Mouse (Mus musculus) testis, adult 2 months (tissue): ENCODE data around the gene Wfdc6b. TPM values are rescaled to one million over a fixed set of nuclear protein-coding genes. Genes with fewer than 3 reads are reported as not detected.

Experiments used
- H3K27ac ChIP-seq: fragments of 200-500 bp; 2 replicates; pipeline ENCODE4 v1.5.1; 2012; ENCODE audit warnings: low read depth, low read length; ENCODE audit not compliant: control insufficient read depth, insufficient read depth
- H3K27me3 ChIP-seq: fragments of 200-500 bp; 2 replicates; pipeline ENCODE4 v1.6.1; 2012; ENCODE audit warnings: mild to moderate bottlenecking, low read length, moderate library complexity; ENCODE audit not compliant: control insufficient read depth, insufficient read depth
- H3K36me3 ChIP-seq: fragments of 200-500 bp; 2 replicates; pipeline ENCODE4 v1.6.1; 2012; ENCODE audit warnings: mild to moderate bottlenecking, low read length; ENCODE audit not compliant: control insufficient read depth, insufficient read depth
- H3K4me1 ChIP-seq: fragments of 200-500 bp; 2 replicates; pipeline ENCODE4 v1.6.1; 2012; ENCODE audit warnings: low read length; ENCODE audit not compliant: control insufficient read depth, insufficient read depth
- H3K4me3 ChIP-seq: fragments of 200-500 bp; 2 replicates; pipeline ENCODE4 v1.5.1; 2012; ENCODE audit warnings: low read depth, mild to moderate bottlenecking, low read length, moderate library complexity, mixed read lengths; ENCODE audit not compliant: control insufficient read depth
- CTCF ChIP-seq: fragments of 200-500 bp; IDR thresholded peaks from 2 replicates; pipeline ENCODE4 v1.5.1; 2012; ENCODE audit warnings: low read depth, mild to moderate bottlenecking, inconsistent platforms, low read length, moderate library complexity; ENCODE audit not compliant: control insufficient read depth, insufficient read depth, insufficient replicate concordance
- POLR2A ChIP-seq: fragments of 200-500 bp; IDR thresholded peaks from 2 replicates; pipeline ENCODE4 v1.6.1; 2012; ENCODE audit warnings: low read depth, mild to moderate bottlenecking, inconsistent platforms, low read length, moderate library complexity; ENCODE audit not compliant: control insufficient read depth
- polyA plus RNA-seq: library from polyadenylated mRNA; depleted of rRNA; stranded (reverse); fragments of >200 nt; gene quantifications from 2 replicates; pipeline ENCODE4 v1.2.3, GENCODE M21; 2012

Wfdc6b gene
- polyA plus RNA-seq, 1 experiment, result 2.4 TPM

- Histone ChIP-seq H3K27me3 (no peaks in the 10 kb centered on the region), H3K36me3 (no peaks in the 10 kb centered on the region), H3K4me3 (no peak overlapping the region), H3K27ac (no peak overlapping the region), H3K4me1 (no peaks in the 10 kb centered on the region)
- TF ChIP-seq CTCF (peak; percentile 28; the same call in 1 of the 2 replicates), POLR2A (no peak)
These were observed 13.1 kb upstream of the Wfdc6b start for GRCm38 (mm10) chr2:164600179-164600578.

DNA sequence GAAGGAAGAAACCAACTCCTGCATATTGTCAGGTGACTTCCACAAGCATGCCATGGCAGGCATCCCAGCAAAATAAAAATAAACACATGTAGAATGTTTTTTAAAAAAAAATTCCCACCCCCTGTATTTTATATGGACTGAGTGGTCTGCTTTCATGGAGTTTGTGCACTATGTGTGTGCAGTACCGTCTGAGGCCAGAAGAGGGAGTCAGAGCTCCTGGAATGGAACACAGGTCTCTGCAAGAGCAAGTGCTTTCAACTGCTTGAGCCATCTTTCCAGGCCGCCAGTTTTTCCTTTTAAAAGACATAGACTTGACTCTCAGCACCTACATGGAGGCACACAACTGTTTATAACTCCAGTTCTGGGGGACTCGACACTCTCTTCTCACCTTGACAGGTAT lies 9.8 kb upstream of the Wfdc6b start:
- H3K4me1 ChIP-seq, result no peaks in the 10 kb centered on the region
- H3K27ac ChIP-seq, result no peak overlapping the region
- no peak for TF ChIP-seq POLR2A
- peak; percentile 69; the same call in 1 of the 2 replicates for TF ChIP-seq CTCF
- H3K4me3 ChIP-seq, result no peak overlapping the region
- no peaks in the 10 kb centered on the region for H3K36me3 ChIP-seq
- no peaks in the 10 kb centered on the region for H3K27me3 ChIP-seq

- no peak for TF ChIP-seq CTCF
These were observed 8.9 kb upstream of the Wfdc6b start for GRCm38 (mm10) chr2:164604411-164604810.

GRCm38 (mm10) chr2:164608781-164609180 lies 4.5 kb upstream of the Wfdc6b start:
- no peak for TF ChIP-seq POLR2A
- TF ChIP-seq CTCF, result no peak
- Histone ChIP-seq H3K4me1 (no peaks in the 10 kb centered on the region), H3K27ac (no peak overlapping the region), H3K36me3 (no peaks in the 10 kb centered on the region), H3K27me3 (no peaks in the 10 kb centered on the region), H3K4me3 (no peak overlapping the region)

More at GRCm38 (mm10) chr2:164604411-164604810, 8.9 kb upstream of the Wfdc6b start:
- Histone ChIP-seq H3K27me3 (no peaks in the 10 kb centered on the region), H3K36me3 (no peaks in the 10 kb centered on the region), H3K27ac (no peak overlapping the region), H3K4me1 (no peaks in the 10 kb centered on the region), H3K4me3 (no peak overlapping the region)

- H3K27me3 ChIP-seq, result no peaks in the 10 kb centered on the region
- no peak overlapping the region for H3K4me3 ChIP-seq
These were observed 2.1 kb downstream of the Wfdc6b start for GRCm38 (mm10) chr2:164615386-164615785.

DNA sequence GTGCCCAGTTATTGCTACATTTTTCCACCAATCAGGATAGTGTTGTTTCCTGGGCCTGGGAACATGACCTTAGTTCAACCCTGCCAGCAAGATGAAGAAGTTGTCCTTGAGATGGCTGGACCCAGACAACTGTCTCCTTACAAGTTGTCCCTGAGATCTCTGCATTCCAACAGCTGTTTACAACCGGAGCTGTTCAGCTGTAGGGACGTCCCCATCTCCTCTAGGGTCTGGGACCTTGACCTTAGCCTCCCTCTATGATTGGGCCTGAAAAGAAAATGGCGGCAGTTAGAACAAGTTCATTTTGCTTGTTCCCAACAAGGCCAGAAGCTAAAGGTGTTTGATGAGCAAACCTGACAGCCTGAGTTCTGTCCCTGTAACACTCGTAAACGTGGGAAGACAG lies 5.7 kb downstream of the Wfdc6b start:
- Histone ChIP-seq H3K27me3 (no peaks in the 10 kb centered on the region), H3K4me3 (no peak overlapping the region), H3K4me1 (no peaks in the 10 kb centered on the region), H3K27ac (no peak overlapping the region), H3K36me3 (no peaks in the 10 kb centered on the region)
- TF ChIP-seq CTCF, result no peak
- TF ChIP-seq POLR2A, result no peak

More at GRCm38 (mm10) chr2:164615386-164615785, 2.1 kb downstream of the Wfdc6b start:
- Histone ChIP-seq H3K36me3 (no peaks in the 10 kb centered on the region), H3K4me1 (no peaks in the 10 kb centered on the region), H3K27ac (no peak overlapping the region)
- TF ChIP-seq POLR2A (no peak), CTCF (no peak)

- Histone ChIP-seq H3K27ac (no peak overlapping the region), H3K4me3 (no peak overlapping the region), H3K4me1 (no peaks in the 10 kb centered on the region), H3K36me3 (no peaks in the 10 kb centered on the region), H3K27me3 (no peaks in the 10 kb centered on the region)
- TF ChIP-seq CTCF (no peak), POLR2A (no peak)
These were observed 8.5 kb downstream of the Wfdc6b start for GRCm38 (mm10) chr2:164621775-164622174.

- no peak overlapping the region for H3K27ac ChIP-seq
- 0 out of 2 replicates have a peak, but pooled peaks have one; percentile 8 for TF ChIP-seq CTCF
- no peak for TF ChIP-seq POLR2A
- H3K4me3 ChIP-seq, result peak overlapping the region; percentile 17; the same call in 1 of the 2 replicates
- no peaks in the 10 kb centered on the region for H3K36me3 ChIP-seq
- H3K4me1 ChIP-seq, result no peaks in the 10 kb centered on the region; the same call in 1 of the 2 replicates
- H3K27me3 ChIP-seq, result no peaks in the 10 kb centered on the region
These were observed 21.9 kb downstream of the Wfdc6b start for GRCm38 (mm10) chr2:164635266-164635665.
